Mouse (Mus musculus): ENCODE data around the gene Cbx4. TPM values are rescaled to one million over a fixed set of nuclear protein-coding genes. Genes with fewer than 3 reads are reported as not detected.
A peak's percentile ranks its signal among the peaks of the same experiment; 100 is the strongest.

Gene Cbx4
- polyA plus RNA-seq, 1 experiment = 12.1 TPM

- Histone ChIP-seq H3K4me3 (ENCODE audit: insufficient read depth, poor library complexity, severe bottlenecking) (peak overlapping the region; percentile 83), H3K27me3 (ENCODE audit: control insufficient read depth, insufficient read depth, insufficient read length) (peaks cover 7% of the 10 kb centered on the region), H3K79me3 (ENCODE audit: low read depth) (peaks cover 12% of the 10 kb centered on the region), H3K79me2 (ENCODE audit: control insufficient read depth, insufficient read depth) (peaks cover 28% of the 10 kb centered on the region), H3ac (ENCODE audit: control insufficient read depth, insufficient read length, low read depth) (peak overlapping the region; percentile 97), H3K36me3 (ENCODE audit: control insufficient read depth, insufficient read depth) (peaks cover 23% of the 10 kb centered on the region)
- TF ChIP-seq CTCF (IDR thresholded peaks at IDR 0.05; ENCODE audit: control insufficient read depth, insufficient read depth, insufficient read length) (no peak), MAX (IDR thresholded peaks at IDR 0.05) (no peak), MYOD1 (IDR thresholded peaks at IDR 0.05; ENCODE audit: control insufficient read depth, insufficient read length, low read depth) (no peak), USF1 (IDR thresholded peaks at IDR 0.05; ENCODE audit: low read depth) (no peak), CEBPB (IDR thresholded peaks at IDR 0.05; ENCODE audit: low read depth) (no peak), FOSL1 (IDR thresholded peaks at IDR 0.05; ENCODE audit: insufficient read depth, low read length, poor library complexity, severe bottlenecking) (no peak), MYOG (IDR thresholded peaks at IDR 0.05; ENCODE audit: control insufficient read depth, extremely low read depth, insufficient read length) (no peak)
Measured at GRCm38 (mm10) chr11:119085279-119086062, 550 bp downstream of the Cbx4 start.

- Histone ChIP-seq H3K79me2 (ENCODE audit: control insufficient read depth, insufficient read depth) (peaks cover 28% of the 10 kb centered on the region), H3K4me3 (ENCODE audit: insufficient read depth, poor library complexity, severe bottlenecking) (peak overlapping the region; percentile 83), H3ac (ENCODE audit: control insufficient read depth, insufficient read length, low read depth) (peak overlapping the region; percentile 74), H3K79me3 (ENCODE audit: low read depth) (peaks cover 12% of the 10 kb centered on the region), H3K36me3 (ENCODE audit: control insufficient read depth, insufficient read depth) (peaks cover 31% of the 10 kb centered on the region), H3K27me3 (ENCODE audit: control insufficient read depth, insufficient read depth, insufficient read length) (peaks cover under 1% of the 10 kb centered on the region)
- TF ChIP-seq FOSL1 (IDR thresholded peaks at IDR 0.05; ENCODE audit: insufficient read depth, low read length, poor library complexity, severe bottlenecking) (no peak), CEBPB (IDR thresholded peaks at IDR 0.05; ENCODE audit: low read depth) (no peak), USF1 (IDR thresholded peaks at IDR 0.05; ENCODE audit: low read depth) (no peak), MYOD1 (IDR thresholded peaks at IDR 0.05; ENCODE audit: control insufficient read depth, insufficient read length, low read depth) (no peak), CTCF (IDR thresholded peaks at IDR 0.05; ENCODE audit: control insufficient read depth, insufficient read depth, insufficient read length) (no peak)
Measured at GRCm38 (mm10) chr11:119084446-119085278, 1.4 kb downstream of the Cbx4 start.

GRCm38 (mm10) chr11:119083724-119084445 is 2.1 kb downstream of the Cbx4 start:
- Histone ChIP-seq H3K4me3 (ENCODE audit: insufficient read depth, poor library complexity, severe bottlenecking) (peak overlapping the region; percentile 2), H3ac (ENCODE audit: control insufficient read depth, insufficient read length, low read depth) (peak overlapping the region; percentile 5), H3K79me3 (ENCODE audit: low read depth) (peaks cover 12% of the 10 kb centered on the region), H3K27me3 (ENCODE audit: control insufficient read depth, insufficient read depth, insufficient read length) (no peaks in the 10 kb centered on the region), H3K79me2 (ENCODE audit: control insufficient read depth, insufficient read depth) (peaks cover 28% of the 10 kb centered on the region), H3K36me3 (ENCODE audit: control insufficient read depth, insufficient read depth) (peaks cover 35% of the 10 kb centered on the region)
- TF ChIP-seq MAX (IDR thresholded peaks at IDR 0.05) (no peak), USF1 (IDR thresholded peaks at IDR 0.05; ENCODE audit: low read depth) (no peak), CEBPB (IDR thresholded peaks at IDR 0.05; ENCODE audit: low read depth) (peak; percentile 13), MYOD1 (IDR thresholded peaks at IDR 0.05; ENCODE audit: control insufficient read depth, insufficient read length, low read depth) (peak; percentile 48), MYOG (IDR thresholded peaks at IDR 0.05; ENCODE audit: control insufficient read depth, extremely low read depth, insufficient read length) (no peak), CTCF (IDR thresholded peaks at IDR 0.05; ENCODE audit: control insufficient read depth, insufficient read depth, insufficient read length) (no peak), FOSL1 (IDR thresholded peaks at IDR 0.05; ENCODE audit: insufficient read depth, low read length, poor library complexity, severe bottlenecking) (no peak)

GRCm38 (mm10) chr11:119082638-119083599 is 3.1 kb downstream of the Cbx4 start:
- Histone ChIP-seq H3K79me3 (ENCODE audit: low read depth) (peaks cover 12% of the 10 kb centered on the region), H3K79me2 (ENCODE audit: control insufficient read depth, insufficient read depth) (peaks cover 28% of the 10 kb centered on the region), H3ac (ENCODE audit: control insufficient read depth, insufficient read length, low read depth) (no peak overlapping the region), H3K27me3 (ENCODE audit: control insufficient read depth, insufficient read depth, insufficient read length) (no peaks in the 10 kb centered on the region), H3K36me3 (ENCODE audit: control insufficient read depth, insufficient read depth) (peaks cover 35% of the 10 kb centered on the region), H3K4me3 (ENCODE audit: insufficient read depth, poor library complexity, severe bottlenecking) (no peak overlapping the region)
- no peak for TF ChIP-seq MAX (IDR thresholded peaks at IDR 0.05)
- TF ChIP-seq MYOD1 (IDR thresholded peaks at IDR 0.05; ENCODE audit: control insufficient read depth, insufficient read length, low read depth) = no peak
- no peak for TF ChIP-seq FOSL1 (IDR thresholded peaks at IDR 0.05; ENCODE audit: insufficient read depth, low read length, poor library complexity, severe bottlenecking)
- no peak for TF ChIP-seq CEBPB (IDR thresholded peaks at IDR 0.05; ENCODE audit: low read depth)
- TF ChIP-seq USF1 (IDR thresholded peaks at IDR 0.05; ENCODE audit: low read depth) = no peak
- TF ChIP-seq MYOG (IDR thresholded peaks at IDR 0.05; ENCODE audit: control insufficient read depth, extremely low read depth, insufficient read length) = no peak
- TF ChIP-seq CTCF (IDR thresholded peaks at IDR 0.05; ENCODE audit: control insufficient read depth, insufficient read depth, insufficient read length) = no peak

Measured in C2C12 (cell line).